Mouse (Mus musculus) MEL (cell line): Measurements from ENCODE around the gene Ibsp.

ENCODE experiments used
- CHD1 ChIP-seq: IDR thresholded peaks from 2 replicates; pipeline ENCODE4 v1.6.1; 2012; ENCODE audit warnings: low read depth, mild to moderate bottlenecking, inconsistent platforms, low read length, improper control_type of control experiment
- MYB ChIP-seq: IDR thresholded peaks from 2 replicates; pipeline ENCODE4 v1.6.1; 2011; ENCODE audit warnings: mild to moderate bottlenecking, low read depth, low read length, improper control_type of control experiment
- POLR2AphosphoS2 ChIP-seq: IDR thresholded peaks from 2 replicates; pipeline ENCODE4 v1.6.1; 2011; ENCODE audit warnings: low read length, improper control_type of control experiment

- no peak for TF ChIP-seq POLR2AphosphoS2
- no peak for TF ChIP-seq CHD1
- no peak for TF ChIP-seq MYB
Measured at GRCm38 (mm10) chr5:104351041-104351440, 52.1 kb downstream of the Ibsp start.
